Mouse (Mus musculus) megakaryocyte, embryonic 14.5 days (primary cell): ENCODE data around the gene Usp37.

Experiments used
- FLI1 ChIP-seq: IDR thresholded peaks from 2 replicates; pipeline ENCODE4 v1.6.1; 2012; ENCODE audit warnings: low read length, inconsistent platforms, mixed read lengths
- GATA1 ChIP-seq: IDR thresholded peaks from 3 replicates; pipeline ENCODE4 v1.6.1; 2012; ENCODE audit warnings: mixed read lengths, low read length, inconsistent platforms, borderline replicate concordance

- TF ChIP-seq GATA1 (no peak), FLI1 (no peak)
These were observed 157.7 kb downstream of the Usp37 start for GRCm38 (mm10) chr1:74386363-74386713.
